Mouse (Mus musculus) thymus, adult 2 months (tissue): ENCODE data around the gene Megf9. TPM values are rescaled to one million over a fixed set of nuclear protein-coding genes. Genes with fewer than 3 reads are reported as not detected.

Experiments
- DNase-seq: peaks from one replicate; pipeline ENCODE4 v3.0.0; 2021
- H3K27ac ChIP-seq: fragments of 200-500 bp; 2 replicates; pipeline ENCODE4 v1.5.1; 2012; ENCODE audit warnings: low read length, control low read depth; ENCODE audit not compliant: control insufficient read depth, insufficient read depth
- H3K27me3 ChIP-seq: fragments of 200-500 bp; 2 replicates; pipeline ENCODE4 v1.6.1; 2012; ENCODE audit warnings: mild to moderate bottlenecking, low read length, moderate library complexity, mixed read lengths; ENCODE audit not compliant: control insufficient read depth, insufficient read depth
- H3K36me3 ChIP-seq: fragments of 200-500 bp; 2 replicates; pipeline ENCODE4 v1.6.1; 2012; ENCODE audit warnings: mild to moderate bottlenecking, low read length, moderate library complexity; ENCODE audit not compliant: control insufficient read depth, insufficient read depth
- H3K4me1 ChIP-seq: fragments of 200-500 bp; replicated peaks from 2 replicates; pipeline ENCODE4 v1.6.1; 2012; ENCODE audit warnings: low read length; ENCODE audit not compliant: control insufficient read depth, insufficient read depth
- H3K4me3 ChIP-seq: fragments of 200-500 bp; 2 replicates; pipeline ENCODE4 v1.5.1; 2012; ENCODE audit warnings: mild to moderate bottlenecking, low read length, control low read depth, moderate library complexity; ENCODE audit not compliant: control insufficient read depth, insufficient read depth
- CTCF ChIP-seq: fragments of 200-500 bp; IDR thresholded peaks from 2 replicates; pipeline ENCODE4 v1.5.1; 2012; ENCODE audit warnings: mild to moderate bottlenecking, control low read depth, low read length, moderate library complexity, borderline replicate concordance; ENCODE audit not compliant: control insufficient read depth, poor library complexity, insufficient read depth; ENCODE audit errors: extremely low read depth
- POLR2A ChIP-seq: fragments of 200-500 bp; IDR thresholded peaks from 2 replicates; pipeline ENCODE4 v1.6.1; 2012; ENCODE audit warnings: mild to moderate bottlenecking, low read length, control low read depth, moderate library complexity; ENCODE audit not compliant: control insufficient read depth, poor library complexity, insufficient read depth; ENCODE audit errors: extremely low read depth
- WGBS: fragments of 180-500 bp; shearing (Covaris S2); methylation state at CpG from one replicate; pipeline ENCODE4 v1.1.7; 2018; 5-methylcytosine and 5-hydroxymethylcytosine counted together
- polyA plus RNA-seq: library from polyadenylated mRNA; depleted of rRNA; stranded (reverse); fragments of >200 nt; gene quantifications from 2 replicates; pipeline ENCODE4 v1.2.3, GENCODE M21; 2012

The Megf9 gene
- polyA plus RNA-seq, 1 experiment: 18.4 TPM

DNA sequence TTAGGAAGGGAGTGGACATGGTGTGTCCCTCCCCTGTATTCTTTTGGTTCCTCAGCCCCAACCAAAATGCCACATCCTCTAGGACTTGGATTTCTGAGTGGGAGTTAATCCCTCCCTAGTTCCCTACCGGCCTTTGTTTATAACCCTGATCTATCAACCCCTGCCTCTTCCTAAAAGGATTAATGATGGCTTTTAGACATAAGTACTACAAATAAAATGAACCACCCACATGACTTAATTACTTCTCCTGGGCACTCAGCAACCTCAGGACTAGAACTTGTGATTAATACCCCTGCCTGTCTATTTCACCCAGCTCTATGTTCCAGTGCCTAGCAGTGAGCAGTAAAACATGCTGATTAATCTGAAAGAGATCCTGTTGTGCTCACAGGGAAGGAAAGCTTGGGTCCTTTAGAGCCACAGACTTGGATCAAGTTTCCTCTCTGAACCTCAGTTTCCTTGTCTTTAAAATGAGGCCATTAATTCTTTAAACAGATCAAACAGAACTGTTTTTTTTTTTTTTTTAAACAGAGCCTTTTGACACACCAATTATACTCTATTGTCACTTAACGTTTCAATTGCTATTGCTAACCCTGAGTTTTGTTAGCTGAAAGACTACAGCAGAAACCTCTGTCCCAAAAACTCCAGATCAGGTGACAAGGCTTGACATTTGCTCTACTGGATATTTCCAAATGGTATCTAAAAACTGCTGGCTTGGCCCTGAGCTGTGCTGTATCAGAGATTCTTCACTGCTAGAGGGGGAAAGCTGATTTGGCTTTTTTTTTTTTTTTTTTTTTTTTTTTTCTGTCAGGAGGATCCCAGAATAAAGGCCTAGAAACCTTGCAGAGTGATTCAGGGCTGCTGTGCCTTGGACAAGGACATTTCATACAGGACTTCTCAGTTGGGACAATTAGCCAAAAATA is 2.1 kb upstream of the Megf9 start:
- no peak for DNase-seq
- no peak overlapping the region for H3K27ac ChIP-seq
- H3K4me1 ChIP-seq: peaks cover 12% of the 10 kb centered on the region
- H3K27me3 ChIP-seq: no peaks in the 10 kb centered on the region
- H3K4me3 ChIP-seq: no peak overlapping the region
- 91% methylated on average over 2 of the region's 2 CpGs for WGBS
- H3K36me3 ChIP-seq: no peaks in the 10 kb centered on the region
- TF ChIP-seq POLR2A: no peak
- TF ChIP-seq CTCF: no peak

GRCm38 (mm10) chr4:70535711-70536311 is 1.0 kb upstream of the Megf9 start:
- H3K4me3 ChIP-seq: peak overlapping the region; percentile 65
- no peak overlapping the region for H3K27ac ChIP-seq
- TF ChIP-seq POLR2A: no peak
- TF ChIP-seq CTCF: no peak
- no peaks in the 10 kb centered on the region for H3K36me3 ChIP-seq
- H3K27me3 ChIP-seq: no peaks in the 10 kb centered on the region
- peaks cover 12% of the 10 kb centered on the region for H3K4me1 ChIP-seq
- no peak for DNase-seq
- 43% methylated on average over 7 of the region's 7 CpGs for whole genome bisulfite sequencing

- TF ChIP-seq POLR2A (no peak), CTCF (no peak)
- Histone ChIP-seq H3K4me3 (peak overlapping the region; percentile 65), H3K27ac (0 out of 2 replicates have a peak overlapping the region, but pooled peaks have one; percentile 6), H3K36me3 (no peaks in the 10 kb centered on the region), H3K4me1 (peaks cover 12% of the 10 kb centered on the region), H3K27me3 (no peaks in the 10 kb centered on the region)
- 3% methylated on average over 18 of the region's 18 CpGs for WGBS
- no peak for DNase-seq
These were observed 494 bp upstream of the Megf9 start for GRCm38 (mm10) chr4:70535289-70535688.

DNA sequence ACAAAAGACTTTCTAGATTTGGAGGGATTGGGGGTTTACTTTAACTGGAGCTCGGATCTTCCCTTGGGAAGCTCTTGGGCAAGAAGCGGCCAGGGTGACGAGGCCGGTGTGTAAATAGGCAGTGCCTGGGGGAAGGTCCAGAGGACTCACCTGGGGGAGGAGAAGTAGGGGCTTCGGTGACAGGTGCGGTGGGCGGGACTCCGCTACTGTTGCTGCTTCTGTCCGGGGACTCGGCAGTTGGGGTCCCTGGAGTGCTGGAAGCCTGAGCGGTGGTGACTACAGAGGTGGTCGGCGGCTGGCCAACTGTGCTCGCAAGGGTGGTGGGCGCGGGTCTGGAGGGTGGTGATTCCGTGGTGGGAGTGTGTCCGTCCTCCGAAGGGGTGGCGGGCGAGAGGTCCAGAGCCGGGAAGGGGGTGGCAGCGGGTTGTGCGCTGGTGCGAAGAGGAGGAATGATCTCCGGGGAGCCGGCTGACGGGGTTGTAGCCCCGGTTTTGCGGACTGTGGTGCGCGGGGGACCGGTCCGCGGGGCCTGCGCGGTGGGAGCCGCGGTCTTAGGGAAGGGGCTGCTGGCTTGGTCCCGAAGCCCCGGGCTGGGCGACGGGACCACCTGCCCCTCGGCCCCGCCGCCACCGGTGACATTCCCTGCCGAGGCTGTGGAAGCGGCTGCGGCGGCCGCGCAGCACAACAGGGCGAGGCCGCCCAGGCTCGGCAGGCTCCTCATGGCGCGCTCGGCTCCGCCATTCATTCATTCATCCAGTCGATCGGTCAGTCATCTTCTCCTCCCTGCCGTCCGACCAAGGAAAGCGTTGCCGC is 511 bp downstream of the Megf9 start:
- no peak overlapping the region for H3K27ac ChIP-seq
- DNase-seq: peak; percentile 56
- 3% methylated on average over 66 of the region's 66 CpGs for WGBS

DNA sequence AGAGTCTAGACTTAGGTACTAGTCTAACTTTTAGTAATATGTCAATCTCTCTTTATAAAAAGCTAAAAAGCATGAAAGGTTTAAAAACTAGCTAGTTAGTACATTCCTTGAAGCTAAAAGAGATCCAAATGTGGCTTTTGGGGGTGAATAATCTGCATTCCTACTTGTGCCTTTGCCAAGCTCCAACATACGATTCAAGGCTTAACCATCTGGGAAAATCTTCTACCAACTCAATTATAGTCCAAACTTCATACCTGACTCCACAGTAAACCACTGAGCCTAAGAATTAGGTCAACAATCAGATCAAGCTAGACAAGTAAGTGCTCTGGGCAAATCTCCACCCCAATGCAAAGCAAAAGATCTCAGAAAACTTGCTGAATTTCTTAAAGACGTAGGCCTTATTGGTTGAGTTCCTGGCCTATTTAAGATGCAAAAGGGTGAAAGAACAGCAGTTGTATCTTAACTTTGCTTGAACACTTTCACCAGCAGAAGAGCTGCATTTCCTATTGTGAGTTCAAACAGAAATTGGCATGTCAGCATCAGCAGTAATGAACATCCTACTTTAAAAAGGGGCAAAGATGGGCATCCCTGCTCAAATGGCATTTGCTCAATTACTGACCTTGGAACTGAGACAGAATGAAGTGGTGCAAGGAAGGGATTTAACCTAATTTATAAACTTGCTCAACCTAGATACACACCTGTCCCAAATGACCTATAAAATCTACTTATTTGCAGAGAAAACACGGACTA is 1.6 kb downstream of the Megf9 start:
- H3K4me1 ChIP-seq: peaks cover 12% of the 10 kb centered on the region
- TF ChIP-seq CTCF (no peak), POLR2A (no peak)
- no peaks in the 10 kb centered on the region for H3K36me3 ChIP-seq
- no peak overlapping the region for H3K4me3 ChIP-seq
- no peaks in the 10 kb centered on the region for H3K27me3 ChIP-seq
- DNase-seq: peak; percentile 2
- WGBS: 79% methylated on average over 3 of the region's 3 CpGs
- no peak overlapping the region for H3K27ac ChIP-seq

More for the DNA sequence above, 511 bp downstream of the Megf9 start:
- Histone ChIP-seq H3K27me3 (no peaks in the 10 kb centered on the region), H3K36me3 (no peaks in the 10 kb centered on the region), H3K4me1 (peaks cover 12% of the 10 kb centered on the region), H3K4me3 (peak overlapping the region; percentile 42)
- TF ChIP-seq CTCF: peak; percentile 3; the same call in 1 of the 2 replicates
- no peak; the same call in 1 of the 2 replicates for TF ChIP-seq POLR2A

DNA sequence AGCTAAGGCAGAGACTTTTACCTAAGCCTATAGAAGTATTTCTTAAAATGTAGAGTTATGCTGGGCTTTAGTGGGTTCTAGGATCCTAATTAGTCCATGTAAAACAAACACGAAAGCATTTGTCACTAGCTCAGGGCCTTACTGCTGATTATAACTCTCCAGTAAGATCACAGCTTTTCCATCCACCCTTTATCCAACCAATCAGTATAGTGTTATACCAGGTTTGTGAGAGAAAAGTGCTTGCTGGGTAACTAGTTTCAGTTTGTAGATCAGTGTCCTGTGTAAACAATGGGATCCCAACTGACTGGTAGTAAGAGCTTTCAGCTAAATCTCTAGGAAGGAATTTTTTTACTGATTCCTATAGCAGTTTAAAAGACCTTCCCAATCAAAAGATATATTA is 3.8 kb downstream of the Megf9 start:
- H3K4me1 ChIP-seq: peaks cover 12% of the 10 kb centered on the region
- DNase-seq: no peak
- H3K4me3 ChIP-seq: no peak overlapping the region
- H3K27me3 ChIP-seq: no peaks in the 10 kb centered on the region
- TF ChIP-seq CTCF: no peak
- TF ChIP-seq POLR2A: no peak
- H3K27ac ChIP-seq: no peak overlapping the region
- WGBS: 98% methylated on average over 1 of the region's 1 CpGs
- H3K36me3 ChIP-seq: no peaks in the 10 kb centered on the region
